In the genomic region with DNA sequence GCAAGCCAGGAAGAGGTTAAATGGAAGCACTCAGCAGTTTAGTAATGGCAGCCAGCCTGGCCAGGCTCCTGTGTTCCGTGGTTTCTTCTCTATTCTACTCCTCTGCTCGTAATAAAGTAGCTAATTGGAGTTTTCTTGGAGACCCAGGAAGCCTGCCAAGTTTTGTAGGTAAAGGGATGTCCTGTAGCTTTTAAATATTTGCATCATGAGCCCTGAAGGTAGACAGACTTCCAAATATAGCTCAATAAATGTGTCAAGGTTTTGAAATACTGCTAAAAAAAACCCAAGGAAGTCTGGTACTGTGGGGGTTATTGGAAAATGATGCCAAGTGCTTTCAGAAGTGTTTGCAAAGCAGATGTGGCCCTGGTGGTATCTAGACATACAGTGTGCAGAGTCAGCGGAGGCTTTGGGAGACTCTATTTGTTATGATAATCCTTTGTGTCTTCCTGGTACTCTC, we compare ENCODE assay signal across 10 mouse cellular contexts. TPM values are rescaled to one million over a fixed set of nuclear protein-coding genes. Genes with fewer than 3 reads are reported as not detected.
DNase-seq lines count a peak whose midpoint lies in the region; ATAC-seq and TF ChIP-seq lines count a peak whose summit lies in the region.
"Had no signal": no experiment of that assay in that cellular context is flagged by ENCODE, and none has a peak within 500 bp of the region (broad histone marks: within the 10 kb centered on the region; RNA-seq: fewer than 3 reads in every experiment).

No protein-coding gene starts in this region.

- H3K4me1 ChIP-seq in kidney, embryonic 16.5 days (ENCODE audit: insufficient read depth, low read length) = peaks cover 21% of the 10 kb centered on the region
- peaks cover 19% of the 10 kb centered on the region for H3K4me1 ChIP-seq in embryonic fibroblast, embryonic 13.5 days (ENCODE audit: control insufficient read depth, insufficient read depth, low read length)

- no peaks in the 10 kb centered on the region for H3K36me3 ChIP-seq in kidney, embryonic 16.5 days (ENCODE audit: insufficient read depth, low read length)
- H3K36me3 ChIP-seq: liver, embryonic 15.5 days had no signal

- no peaks in the 10 kb centered on the region for H3K27me3 ChIP-seq in kidney, embryonic 16.5 days (ENCODE audit: insufficient read depth, low read length)
- H3K27me3 ChIP-seq: liver, embryonic 15.5 days had no signal

- H3K9me3 ChIP-seq in kidney, embryonic 16.5 days (ENCODE audit: low read length) = no peaks in the 10 kb centered on the region
- H3K9me3 ChIP-seq: liver, embryonic 15.5 days had no signal

- no peak overlapping the region for H3K4me3 ChIP-seq in kidney, embryonic 16.5 days (ENCODE audit: low read length)
- no peak overlapping the region for H3K4me3 ChIP-seq in embryonic fibroblast, embryonic 13.5 days (ENCODE audit: insufficient read depth, low read length)
- H3K4me3 ChIP-seq: liver, embryonic 15.5 days had no signal

- WGBS in kidney, embryonic 16.5 days = 26% methylated on average over 3 of the region's 3 CpGs

- TF ChIP-seq POLR2A in embryonic fibroblast, embryonic 13.5 days (IDR thresholded peaks at IDR 0.05; ENCODE audit: low read depth, low read length) = no peak

- 0 out of 2 replicates have a peak overlapping the region, but pooled peaks have one; percentile 43 for H3K27ac ChIP-seq in kidney, embryonic 16.5 days (ENCODE audit: low read length)
- peak overlapping the region; percentile 62 for H3K27ac ChIP-seq in embryonic fibroblast, embryonic 13.5 days (ENCODE audit: insufficient read depth, low read length)
- H3K27ac ChIP-seq: liver, embryonic 15.5 days had no signal

- H3K9ac ChIP-seq in kidney, embryonic 16.5 days (replicated peaks; ENCODE audit: low read length) = no peak overlapping the region
- H3K9ac ChIP-seq: liver, embryonic 15.5 days had no signal

- no peak for TF ChIP-seq CTCF in embryonic fibroblast, embryonic 13.5 days (IDR thresholded peaks at IDR 0.05; ENCODE audit: borderline replicate concordance, insufficient read depth, low read length)

- ATAC-seq in kidney, embryonic 16.5 days (ENCODE audit: low FRiP score, low TSS enrichment) = no peak
- ATAC-seq in erythroblast, adult 5-6 weeks (replicated peaks; ENCODE audit: low FRiP score, poor library complexity, severe bottlenecking) = no peak
- ATAC-seq: activated CD4-positive, CD25-positive, alpha-beta regulatory T cell, adult 4 months had no signal

- DNase-seq in kidney, adult 9 months = no peak
- DNase-seq in R1 (ENCODE audit: low read depth, low spot score) = peak; percentile 66
- DNase-seq in mesoderm, embryonic 11.5 days (ENCODE audit: low read depth, low spot score) = peak; percentile 48
- no peak for DNase-seq in urinary bladder, postnatal 14 days (ENCODE audit: low spot score)
- DNase-seq: kidney, postnatal 14 days had no signal

- H3K4me2 ChIP-seq in kidney, embryonic 16.5 days (replicated peaks; ENCODE audit: low read depth, low read length) = no peak overlapping the region
- H3K4me2 ChIP-seq: liver, embryonic 15.5 days had no signal

RNA-seq across cellular contexts. Expression of a gene that starts 12.3 kb away (rescaled TPM):
- polyA plus RNA-seq in kidney, embryonic 16.5 days (2015; fragmentation: Nextera tagmentation; extraction: Ambion mirVana) = 74.9 and 75.6 TPM in 2 replicates
- 134 and 138 TPM in 2 replicates for polyA plus RNA-seq in embryonic fibroblast, embryonic 13.5 days (2011; ENCODE audit: insufficient read length, low read depth, missing spikeins)
- total RNA-seq in erythroblast, adult 5-6 weeks (2015; ENCODE audit: low replicate concordance) = 11.5 and 13.6 TPM in 2 replicates
- 6.0 and 8.3 TPM in 2 replicates for total RNA-seq in erythroblast, adult 5-6 weeks (2017; ENCODE audit: low replicate concordance)

Comparison
In these comparisons a context has a peak if more than half of its experiments do, and no peak if none do; other contexts are left out.
1. DNase-seq: peak in R1 (single experiment) and mesoderm, embryonic 11.5 days (single experiment); none in kidney, adult 9 months (single experiment) and urinary bladder, postnatal 14 days (single experiment).